Mouse (Mus musculus) pancreas, adult 10 weeks (tissue): ENCODE measurements around the gene Snf8. TPM values are rescaled to one million over a fixed set of nuclear protein-coding genes. Genes with fewer than 3 reads are reported as not detected.

Experiments used
- polyA plus RNA-seq: library from polyadenylated mRNA; stranded (reverse); fragments of 350-450 nt; fragmentation: Illumina TruSeq; extraction: RNeasy Lipid Tissue Mini Kit (QIAGEN cat#74804); gene quantifications from one replicate; pipeline ENCODE4 v1.2.3, GENCODE M21; 2015; ENCODE audit warnings: low read depth, low replicate concordance; ENCODE audit not compliant: insufficient read depth

The Snf8 gene
- polyA plus RNA-seq, result 24.3 TPM

GRCm38 (mm10) chr11:96034596-96035052, at the start of gene Snf8:
Gene Snf8, plus strand, starts transcription at chr11:96034885.

GRCm38 (mm10) chr11:96005403-96006271, 29.0 kb upstream of the Snf8 start, which contains the start of gene Igf2bp1:
Gene Igf2bp1, minus strand, starts transcription at chr11:96005940.

GRCm38 (mm10) chr11:96065215-96065911, 30.7 kb downstream of the Snf8 start, which contains the start of gene Ube2z:
Gene Ube2z, minus strand, starts transcription at chr11:96065388.

GRCm38 (mm10) chr11:96075509-96076220, 41.0 kb downstream of the Snf8 start, which contains the start of gene Atp5g1:
Gene Atp5g1, minus strand, starts transcription at chr11:96075670.

Other genes with a start within 250 kb of the Snf8 start
- not detected for gene Phospho1, start 210.4 kb upstream of the Snf8 start, polyA plus RNA-seq
- gene Gngt2, start 197.7 kb upstream of the Snf8 start, polyA plus RNA-seq, result 25.4 TPM
- gene Abi3, start 192.4 kb upstream of the Snf8 start, polyA plus RNA-seq, result 4.9 TPM
- not detected for gene B4galnt2, start 120.0 kb upstream of the Snf8 start, polyA plus RNA-seq
- not detected for gene Igf2bp1, start 28.9 kb upstream of the Snf8 start, polyA plus RNA-seq
- gene Gip, start 10.3 kb upstream of the Snf8 start, polyA plus RNA-seq, result not detected
- gene Ube2z, start 30.5 kb downstream of the Snf8 start, polyA plus RNA-seq, result 10.0 TPM
- 111 TPM for gene Atp5g1, start 40.8 kb downstream of the Snf8 start, polyA plus RNA-seq
- not detected for gene Calcoco2, start 77.1 kb downstream of the Snf8 start, polyA plus RNA-seq
- gene Ttll6, start 98.9 kb downstream of the Snf8 start, polyA plus RNA-seq, result 1.1 TPM
- not detected for gene Hoxb13, start 159.4 kb downstream of the Snf8 start, polyA plus RNA-seq
- gene Hoxb9, start 236.6 kb downstream of the Snf8 start, polyA plus RNA-seq, result 0.41 TPM
- gene Hoxb8, start 247.0 kb downstream of the Snf8 start, polyA plus RNA-seq, result 0.50 TPM